Comparison of ENCODE assay signal across 30 mouse cellular contexts in genomic region chr8:79198675-79199074, GRCm38 (mm10). TPM values are rescaled to one million over a fixed set of nuclear protein-coding genes. Genes with fewer than 3 reads are reported as not detected.
"Had no signal": no experiment of that assay in that cellular context is flagged by ENCODE, and none has a peak within 500 bp of the region (broad histone marks: within the 10 kb centered on the region; RNA-seq: fewer than 3 reads in every experiment).

No protein-coding gene starts in this region.

- H3K4me1 ChIP-seq: heart, embryonic 12.5 days; intestine, embryonic 15.5 days; liver, embryonic 13.5 days had no signal

- H3K27ac ChIP-seq: gastrocnemius, adult 2 months; heart, embryonic 10.5 days; hindbrain, embryonic 13.5 days; intestine, embryonic 15.5 days; layer of hippocampus, adult 2 months; left cerebral cortex, adult 2 months; limb, embryonic 10.5 days; limb, embryonic 12.5 days; liver, embryonic 13.5 days had no signal

- H3K9me3 ChIP-seq: heart, embryonic 10.5 days; heart, embryonic 12.5 days; hindbrain, embryonic 13.5 days; intestine, embryonic 15.5 days; limb, embryonic 10.5 days; limb, embryonic 12.5 days; liver, embryonic 13.5 days had no signal

- H3K36me3 ChIP-seq: intestine, embryonic 15.5 days; liver, embryonic 13.5 days had no signal

- ATAC-seq: hindbrain, embryonic 16.5 days; inflammation-experienced regulatory T-cells, adult 6 months; intestine, embryonic 15.5 days; intestine, postnatal 0 days had no signal

- H3K4me3 ChIP-seq: gastrocnemius, adult 2 months; heart, embryonic 10.5 days; heart, embryonic 12.5 days; hindbrain, embryonic 13.5 days; intestine, embryonic 15.5 days; layer of hippocampus, adult 2 months; left cerebral cortex, adult 2 months; limb, embryonic 10.5 days; limb, embryonic 12.5 days; liver, embryonic 13.5 days had no signal

- H3K27me3 ChIP-seq: heart, embryonic 12.5 days; hindbrain, embryonic 13.5 days; intestine, embryonic 15.5 days; limb, embryonic 12.5 days; liver, embryonic 13.5 days had no signal

- DNase-seq: gastrocnemius, adult 2 months; gastrocnemius, postnatal 10 days; gastrocnemius, postnatal 25 days; heart, adult 18-20 months; heart, postnatal 10 days; heart, postnatal 4 days; kidney, adult 18-20 months; kidney, adult 8-10 months; kidney, postnatal 10 days; kidney, postnatal 4 days; liver; liver, embryonic 13.5 days had no signal

- H3K9ac ChIP-seq: heart, embryonic 12.5 days; hindbrain, embryonic 13.5 days; intestine, embryonic 15.5 days; limb, embryonic 12.5 days; liver, embryonic 13.5 days had no signal

- H3K4me2 ChIP-seq: heart, embryonic 12.5 days; hindbrain, embryonic 13.5 days; intestine, embryonic 15.5 days; limb, embryonic 12.5 days; liver, embryonic 11.5 days; liver, embryonic 13.5 days had no signal

RNA-seq across cellular contexts. Expression of gene 1700011L22Rik, which starts 49.7 kb away (rescaled TPM):
- polyA plus RNA-seq: frontal cortex, adult 2 months; heart, embryonic 10.5 days; heart, embryonic 12.5 days; heart, embryonic 14.5 days; heart, embryonic 16.5 days; hindbrain, embryonic 13.5 days; hindbrain, embryonic 16.5 days; inflammation-experienced regulatory T-cells, adult 6 months; intestine, embryonic 15.5 days; intestine, postnatal 0 days; kidney, embryonic 14.5 days; kidney, embryonic 16.5 days; limb, embryonic 10.5 days; limb, embryonic 12.5 days; limb, embryonic 14.5 days; liver, embryonic 11.5 days; liver, embryonic 13.5 days had no signal
